Mouse (Mus musculus) erythroblast, embryonic 14.5 days (primary cell): Measurements from ENCODE around the gene Micall1.

Source experiments
- GATA1 ChIP-seq: IDR thresholded peaks from 2 replicates; pipeline ENCODE4 v1.6.1; 2012; ENCODE audit warnings: low read length, inconsistent platforms, mixed read lengths
- TAL1 ChIP-seq: IDR thresholded peaks from 3 replicates; pipeline ENCODE4 v1.6.1; 2012; ENCODE audit warnings: low read length, inconsistent platforms, mixed read lengths

- TF ChIP-seq GATA1, result no peak
- no peak for TF ChIP-seq TAL1
These were observed 19.5 kb downstream of the Micall1 start for GRCm38 (mm10) chr15:79128208-79128607.
